Mouse (Mus musculus) lung, postnatal 0 days (tissue): ENCODE results near the gene Rptor. TPM values are rescaled to one million over a fixed set of nuclear protein-coding genes. Genes with fewer than 3 reads are reported as not detected.

Experiments
- ATAC-seq: fragments of 200-750 bp; cut with Nextera tagmentation; 2 replicates; pipeline ENCODE4 v1.8.0; 2017; ENCODE audit warnings: moderate library complexity
- DNase-seq: peaks from one replicate; pipeline ENCODE4 v3.0.0-alpha.2; 2016; ENCODE audit warnings: low spot score
- H3K27ac ChIP-seq: fragments of 300-500 bp; sonication (generic); 2 replicates; pipeline ENCODE4 v1.5.1; 2014; ENCODE audit warnings: antibody characterized with exemption, mild to moderate bottlenecking, low read length, mixed read lengths
- H3K27me3 ChIP-seq: fragments of 300-500 bp; sonication (generic); replicated peaks from 2 replicates; pipeline ENCODE4 v1.6.1; 2014; ENCODE audit warnings: low read length, mixed read lengths; ENCODE audit not compliant: insufficient read depth
- H3K36me3 ChIP-seq: fragments of 300-500 bp; sonication (generic); 2 replicates; pipeline ENCODE4 v1.6.1; 2014; ENCODE audit warnings: low read length, mixed read lengths; ENCODE audit not compliant: insufficient read depth
- H3K4me1 ChIP-seq: fragments of 300-500 bp; sonication (generic); 2 replicates; pipeline ENCODE4 v1.6.1; 2014; ENCODE audit warnings: antibody characterized with exemption, low read depth, low read length, mixed read lengths; ENCODE audit not compliant: insufficient read depth
- H3K4me2 ChIP-seq: fragments of 300-500 bp; sonication (generic); replicated peaks from 2 replicates; pipeline ENCODE4 v1.6.1; 2014; ENCODE audit warnings: low read depth, mild to moderate bottlenecking, low read length, moderate library complexity, mixed read lengths
- H3K4me3 ChIP-seq: fragments of 300-500 bp; sonication (generic); 2 replicates; pipeline ENCODE4 v1.5.1; 2014; ENCODE audit warnings: low read depth, low read length
- H3K9ac ChIP-seq: fragments of 300-500 bp; sonication (generic); replicated peaks from 2 replicates; pipeline ENCODE4 v1.6.1; 2014; ENCODE audit warnings: low read depth, mild to moderate bottlenecking
- H3K9me3 ChIP-seq: fragments of 300-500 bp; sonication (generic); 2 replicates; pipeline ENCODE4 v1.6.1; 2016; ENCODE audit warnings: low read length, mixed read lengths
- CTCF ChIP-seq: IDR thresholded peaks from 2 replicates; pipeline ENCODE4 v1.5.1; 2016; ENCODE audit warnings: antibody characterized with exemption, mild to moderate bottlenecking
- EP300 ChIP-seq: IDR thresholded peaks from 2 replicates; pipeline ENCODE4 v1.6.1; 2016; ENCODE audit warnings: antibody characterized with exemption, mild to moderate bottlenecking, control low read depth
- WGBS: fragments of 180-500 bp; shearing (Covaris S2); extraction: QIAGEN DNeasy Blood & Tissue Kit; methylation state at CpG from one replicate; pipeline ENCODE4 v1.1.7; 2014; 5-methylcytosine and 5-hydroxymethylcytosine counted together
- polyA plus RNA-seq: library from polyadenylated mRNA; unstranded; fragments of >200 nt; fragmentation: Nextera tagmentation; extraction: Ambion mirVana; gene quantifications from 2 replicates; pipeline ENCODE4 v1.2.1, GENCODE M21; 2015

Rptor gene
- polyA plus RNA-seq, 1 experiment from 2014 or later: 5.3 TPM

- WGBS: 80% methylated on average over 3 of the region's 3 CpGs
These were observed 244.9 kb downstream of the Rptor start for GRCm38 (mm10) chr11:119847569-119847968.

DNA sequence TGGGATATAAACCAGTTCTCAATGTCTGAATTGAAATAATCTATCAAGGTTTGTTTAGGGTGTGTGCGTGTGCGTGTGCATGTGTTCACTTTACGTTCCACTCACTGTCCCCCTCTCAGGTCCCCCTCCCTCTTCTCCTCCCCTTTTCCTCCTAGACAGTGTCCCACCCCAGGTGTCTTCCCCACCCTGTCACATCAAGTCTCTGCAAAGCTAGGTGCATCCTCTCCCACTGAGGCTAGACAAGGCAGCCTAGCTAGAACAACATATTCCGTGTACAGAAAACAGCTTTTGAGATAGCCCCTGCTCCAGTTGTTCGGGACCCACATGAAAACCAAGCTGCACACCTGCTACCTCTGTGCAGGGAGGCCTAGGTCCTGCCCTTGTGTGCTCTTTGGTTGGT is 245.5 kb downstream of the Rptor start:
- TF ChIP-seq EP300 (no peak), CTCF (no peak)
- H3K36me3 ChIP-seq: peaks cover 15% of the 10 kb centered on the region; the same call in 1 of the 2 replicates
- no peaks in the 10 kb centered on the region for H3K27me3 ChIP-seq
- H3K9ac ChIP-seq: no peak overlapping the region
- H3K27ac ChIP-seq: no peak overlapping the region
- no peak overlapping the region for H3K4me2 ChIP-seq
- H3K4me1 ChIP-seq: no peaks in the 10 kb centered on the region
- H3K4me3 ChIP-seq: no peak overlapping the region
- ATAC-seq: no peak
- DNase-seq: no peak
- WGBS: 93% methylated on average over 5 of the region's 5 CpGs
- no peaks in the 10 kb centered on the region for H3K9me3 ChIP-seq

More at GRCm38 (mm10) chr11:119847569-119847968, 244.9 kb downstream of the Rptor start:
- Histone ChIP-seq H3K4me2 (no peak overlapping the region), H3K9me3 (no peaks in the 10 kb centered on the region), H3K27me3 (no peaks in the 10 kb centered on the region), H3K36me3 (peaks cover 14% of the 10 kb centered on the region; the same call in 1 of the 2 replicates), H3K4me3 (no peak overlapping the region), H3K9ac (no peak overlapping the region), H3K27ac (no peak overlapping the region), H3K4me1 (no peaks in the 10 kb centered on the region)
- no peak for ATAC-seq
- DNase-seq: no peak
- TF ChIP-seq EP300 (no peak), CTCF (no peak)

DNA sequence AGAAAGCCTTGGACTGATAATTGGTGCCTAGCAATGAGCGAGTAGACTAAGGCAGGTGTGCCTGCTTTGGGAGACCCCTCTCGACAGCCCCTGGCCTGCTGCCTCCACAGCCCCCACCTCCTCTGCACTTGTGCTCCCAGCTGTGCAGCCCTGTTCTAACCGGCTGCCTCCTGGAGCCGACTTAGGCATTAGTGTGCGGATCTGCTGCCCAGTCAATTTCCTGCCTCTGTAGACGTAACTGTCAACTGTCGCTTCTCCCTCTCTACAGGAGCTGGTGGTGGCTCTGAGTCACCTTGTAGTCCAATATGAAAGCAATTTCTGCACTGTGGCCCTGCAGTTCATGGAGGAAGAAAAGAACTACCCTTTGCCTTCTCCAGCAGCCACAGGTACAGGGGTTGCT is 253.3 kb downstream of the Rptor start:
- Histone ChIP-seq H3K27me3 (no peaks in the 10 kb centered on the region), H3K4me3 (no peak overlapping the region), H3K4me2 (no peak overlapping the region), H3K9me3 (no peaks in the 10 kb centered on the region), H3K36me3 (peaks cover 20% of the 10 kb centered on the region; the same call in 1 of the 2 replicates), H3K4me1 (no peaks in the 10 kb centered on the region), H3K27ac (no peak overlapping the region), H3K9ac (no peak overlapping the region)
- TF ChIP-seq CTCF: no peak
- no peak for TF ChIP-seq EP300
- ATAC-seq: peak; percentile 63
- no peak for DNase-seq
- WGBS: 66% methylated on average over 7 of the region's 7 CpGs

DNA sequence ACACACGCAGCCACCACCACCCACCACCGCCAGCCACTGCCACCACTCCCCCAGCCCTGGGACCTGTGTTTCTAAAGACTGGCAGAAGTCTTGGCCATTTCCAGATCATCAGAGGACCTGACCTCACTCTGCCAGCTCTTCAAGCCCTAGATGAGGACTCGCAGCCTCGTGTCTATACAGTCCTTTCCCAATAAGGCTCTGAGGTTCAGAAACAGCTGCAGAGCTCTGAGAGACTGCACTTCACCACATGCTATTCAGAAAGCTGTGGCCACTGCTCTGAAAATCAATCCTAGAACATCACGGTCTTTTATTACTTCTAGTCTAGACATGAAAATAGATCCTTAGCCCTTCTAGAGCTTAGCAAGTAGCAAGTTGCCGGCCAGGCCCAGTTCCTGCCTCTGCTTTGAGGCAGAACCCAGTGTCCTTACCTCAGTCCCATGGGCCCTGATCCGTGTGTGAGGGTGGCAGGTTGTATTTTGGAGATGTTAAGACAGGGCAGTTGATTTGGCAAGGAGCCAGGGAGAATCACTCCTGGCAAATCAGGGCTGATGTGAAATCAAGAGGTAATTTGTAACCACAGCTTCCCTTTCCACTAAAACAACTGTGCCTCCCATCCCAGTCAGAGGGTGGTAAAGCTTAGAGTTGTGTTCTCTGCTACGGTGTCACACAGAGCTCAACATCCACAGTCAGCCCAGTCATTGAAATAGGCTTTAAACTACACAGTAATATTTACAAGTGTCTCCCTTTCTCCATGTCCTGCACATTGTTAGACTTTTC is 260.0 kb downstream of the Rptor start:
- H3K27me3 ChIP-seq: no peaks in the 10 kb centered on the region
- 89% methylated on average over 8 of the region's 8 CpGs for WGBS
- H3K4me2 ChIP-seq: no peak overlapping the region
- H3K27ac ChIP-seq: no peak overlapping the region
- no peak for ATAC-seq
- peaks cover 4% of the 10 kb centered on the region; the same call in 1 of the 2 replicates for H3K36me3 ChIP-seq
- H3K4me1 ChIP-seq: no peaks in the 10 kb centered on the region
- no peak overlapping the region for H3K9ac ChIP-seq
- H3K4me3 ChIP-seq: no peak overlapping the region
- DNase-seq: no peak
- TF ChIP-seq EP300 (no peak), CTCF (no peak)
- H3K9me3 ChIP-seq: no peaks in the 10 kb centered on the region

- H3K36me3 ChIP-seq: no peaks in the 10 kb centered on the region; the same call in 1 of the 2 replicates
- no peak overlapping the region for H3K27ac ChIP-seq
- H3K4me2 ChIP-seq: 0 out of 2 replicates have a peak overlapping the region, but pooled peaks have one; percentile 3
- TF ChIP-seq CTCF (no peak), EP300 (no peak)
- WGBS: 44% methylated on average over 10 of the region's 10 CpGs
- no peaks in the 10 kb centered on the region for H3K9me3 ChIP-seq
- DNase-seq (peak; percentile 62), ATAC-seq (peak; percentile 88)
- no peak overlapping the region for H3K4me3 ChIP-seq
- H3K27me3 ChIP-seq: no peaks in the 10 kb centered on the region
- no peaks in the 10 kb centered on the region for H3K4me1 ChIP-seq
- no peak overlapping the region for H3K9ac ChIP-seq
These were observed 260.7 kb downstream of the Rptor start for GRCm38 (mm10) chr11:119863421-119863821.

DNA sequence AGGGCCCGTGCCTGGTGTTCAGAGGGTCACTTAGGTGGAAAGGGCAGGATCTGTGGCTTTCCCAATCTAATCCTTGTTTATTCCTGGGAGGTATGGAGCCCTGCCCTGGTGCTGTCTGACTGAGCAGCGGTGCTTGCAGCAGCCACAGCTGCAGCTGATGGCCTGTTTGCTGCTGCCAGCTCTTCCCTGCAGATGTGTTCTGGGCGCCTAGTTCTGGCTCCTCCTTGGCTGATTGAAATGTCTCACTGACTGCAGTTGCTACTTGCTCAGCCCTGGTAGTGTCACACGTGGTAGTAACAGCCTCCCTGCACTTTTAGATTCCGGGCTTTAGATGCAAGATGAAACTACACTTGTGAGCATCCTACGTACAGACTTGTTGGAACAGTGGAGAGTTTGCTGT is 264.1 kb downstream of the Rptor start:
- Histone ChIP-seq H3K9me3 (no peaks in the 10 kb centered on the region), H3K27me3 (no peaks in the 10 kb centered on the region), H3K4me1 (no peaks in the 10 kb centered on the region), H3K4me2 (no peak overlapping the region), H3K36me3 (peaks cover 8% of the 10 kb centered on the region; the same call in 1 of the 2 replicates), H3K27ac (no peak overlapping the region), H3K4me3 (no peak overlapping the region), H3K9ac (no peak overlapping the region)
- WGBS: 72% methylated on average over 6 of the region's 6 CpGs
- no peak for TF ChIP-seq CTCF
- no peak for TF ChIP-seq EP300
- DNase-seq (no peak), ATAC-seq (no peak)
